Mouse (Mus musculus) adipocyte (in vitro differentiated cells): ENCODE measurements around the gene Tnks1bp1.

Experiments used
- DNase-seq: peaks from one replicate; pipeline ENCODE4 v3.0.0-alpha.2; 2016; ENCODE audit warnings: low spot score

The Tnks1bp1 gene

DNA sequence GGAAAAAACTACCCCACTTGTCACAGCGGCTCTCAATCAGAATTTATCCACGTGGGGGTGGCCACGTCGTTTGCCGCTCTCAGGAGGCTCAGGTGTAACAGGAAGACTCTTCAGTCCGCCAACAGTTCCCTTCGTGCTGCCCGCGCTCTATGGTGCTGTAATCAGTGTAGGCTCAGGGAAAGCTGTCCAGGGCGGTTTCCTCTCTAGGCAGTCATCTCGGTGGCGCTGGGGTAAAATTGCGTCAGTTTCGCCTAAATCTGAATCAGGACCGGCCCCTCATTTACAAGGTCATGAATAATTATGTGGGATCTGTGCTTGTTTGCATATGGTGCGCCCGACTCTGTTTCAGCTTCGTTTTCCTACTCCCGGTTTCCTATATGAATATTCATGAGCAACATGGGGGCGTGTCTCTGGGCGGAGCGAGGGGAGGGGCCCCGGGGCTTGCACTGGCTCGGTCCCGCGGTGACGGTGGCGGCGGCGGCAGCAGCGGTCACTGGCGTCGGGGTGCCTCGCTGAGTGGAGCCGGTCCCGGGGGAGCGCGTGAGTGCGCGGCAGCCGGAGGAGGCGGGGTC is at the start of gene Tnks1bp1:
Tnks1bp1 (plus strand) TSS at position 427 of the 572 bp plus-strand sequence.
- peak; percentile 99 for DNase-seq

DNA sequence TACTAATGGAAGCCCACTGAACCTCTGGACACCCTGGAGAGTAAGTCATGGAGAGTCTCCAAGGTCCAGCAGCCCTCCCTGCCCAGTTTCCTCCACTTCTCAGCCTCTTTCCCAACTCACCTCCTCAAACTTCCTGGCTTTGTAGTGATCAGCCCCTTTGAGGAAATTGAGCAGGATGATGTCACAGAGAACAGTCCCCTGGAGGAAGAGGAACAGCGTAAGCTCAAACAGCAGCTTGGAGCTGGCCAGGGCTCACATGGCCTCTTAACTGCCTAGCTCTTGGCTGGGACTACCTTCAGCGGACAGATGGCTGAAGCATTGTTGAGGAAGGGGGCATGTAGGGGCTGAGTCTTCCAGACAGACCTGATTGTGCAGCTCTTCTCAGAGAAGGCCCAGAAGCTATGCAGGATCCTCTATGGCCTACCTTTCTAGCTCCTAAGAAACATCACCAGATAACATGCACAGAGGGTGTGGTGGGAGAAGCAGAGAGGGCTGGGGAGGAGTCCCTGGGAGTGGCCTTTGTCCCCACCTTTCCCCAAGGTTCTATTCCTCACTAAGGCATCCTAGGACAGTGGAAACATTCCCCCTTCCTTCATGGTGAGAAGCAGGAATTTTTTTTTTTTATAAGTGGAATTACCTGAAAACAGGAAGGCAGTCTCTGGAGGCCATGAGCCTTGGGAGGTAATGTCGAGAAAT is 48.2 kb upstream of the Tnks1bp1 start:
- no peak for DNase-seq

DNA sequence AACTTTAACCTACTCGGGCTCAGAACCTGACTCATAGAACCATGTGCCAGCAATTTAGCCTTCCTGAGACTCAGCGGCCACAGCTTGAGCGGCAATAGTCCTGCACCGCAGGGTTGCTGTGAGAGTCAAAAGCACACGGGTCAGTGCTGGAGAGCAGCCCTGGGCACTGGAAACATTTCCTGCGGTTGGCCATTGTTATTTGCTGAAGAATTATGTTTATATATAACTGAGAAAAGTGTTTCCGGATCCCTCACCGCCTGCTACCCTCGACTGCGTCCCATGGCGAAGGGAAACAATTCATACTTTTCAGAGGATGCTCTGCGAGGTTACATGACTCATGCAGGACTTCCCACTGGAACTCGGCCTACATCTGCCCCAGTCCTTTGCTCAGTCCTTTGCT is 46.3 kb upstream of the Tnks1bp1 start:
- peak; percentile 69 for DNase-seq

DNA sequence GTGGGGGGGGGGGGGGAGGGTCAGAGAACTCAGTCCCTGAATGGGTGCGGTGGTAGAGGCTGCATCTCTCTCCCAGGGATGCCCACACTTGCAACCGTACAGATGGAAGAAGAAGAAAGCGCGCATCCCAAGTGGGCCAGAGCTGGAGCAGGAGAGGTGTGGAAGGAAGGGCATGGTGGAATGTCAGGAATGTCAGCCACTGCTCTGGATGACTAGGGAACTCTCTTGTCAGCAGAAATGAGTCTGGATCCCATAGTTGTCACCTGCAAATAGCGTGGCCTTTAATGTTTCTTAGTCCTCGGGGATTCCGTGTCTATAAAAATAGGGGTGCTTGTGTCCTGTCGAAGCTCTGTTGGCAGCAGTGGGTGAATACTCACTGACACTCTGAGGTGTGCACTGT is 45.2 kb upstream of the Tnks1bp1 start:
- no peak for DNase-seq

DNA sequence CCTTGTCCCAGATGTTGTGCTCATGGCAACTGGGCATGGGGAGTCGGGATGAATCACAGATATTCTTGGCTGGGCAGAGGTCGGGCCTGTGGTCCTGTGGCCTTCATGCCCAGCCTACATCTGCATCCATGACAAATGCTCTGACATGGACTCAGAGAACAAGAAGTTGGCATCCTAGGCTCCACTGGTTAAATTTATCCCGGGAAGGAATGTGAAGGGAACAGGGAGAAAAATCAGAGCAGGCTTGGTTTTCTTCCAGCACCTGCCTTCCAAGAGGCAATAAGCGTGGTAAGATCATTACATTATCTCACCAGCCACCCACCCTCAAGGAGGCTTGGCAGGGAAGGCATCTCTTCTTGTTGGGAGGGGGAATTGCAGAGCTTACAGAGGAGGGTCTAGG is 43.5 kb upstream of the Tnks1bp1 start:
- peak; percentile 33 for DNase-seq

DNA sequence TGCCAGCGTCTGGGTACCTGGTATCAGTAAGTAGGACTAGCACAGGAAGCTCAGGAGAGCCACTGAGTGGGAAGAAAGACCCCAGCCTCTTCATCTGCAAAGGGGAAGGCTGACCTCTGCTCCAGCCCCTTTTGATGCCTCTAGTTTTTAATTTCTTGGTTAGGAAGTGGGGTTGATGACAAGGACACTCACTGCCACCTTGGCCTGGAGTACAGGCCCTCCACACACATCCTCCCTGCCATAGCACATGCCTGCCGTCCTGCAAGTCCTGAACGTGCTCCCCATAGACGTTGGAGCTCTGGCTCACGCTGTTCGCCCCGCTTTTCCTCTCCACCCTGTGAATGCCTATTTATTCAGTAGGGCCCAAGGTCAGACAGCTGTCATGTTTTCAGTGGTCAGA is 41.2 kb upstream of the Tnks1bp1 start:
- DNase-seq: no peak

DNA sequence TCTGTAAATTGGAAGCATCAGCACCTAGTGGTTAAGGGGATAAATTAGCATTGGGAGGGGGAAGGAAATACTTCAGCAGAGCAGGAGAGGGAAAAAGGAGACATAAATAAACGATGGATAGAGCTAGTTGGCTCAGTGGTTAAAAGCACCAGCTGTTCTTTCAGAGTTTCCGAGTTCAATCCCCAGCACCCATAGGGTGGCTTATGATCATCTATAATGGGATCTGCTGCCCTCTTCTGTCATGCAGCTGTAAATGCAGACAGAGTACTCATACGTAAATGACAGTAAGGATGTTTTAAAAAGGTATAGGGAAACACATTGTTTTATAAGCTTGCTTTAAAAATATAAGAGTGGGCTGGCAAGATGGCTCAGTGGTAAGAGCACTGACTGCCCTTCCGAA is 40.1 kb upstream of the Tnks1bp1 start:
- peak; percentile 57 for DNase-seq

DNA sequence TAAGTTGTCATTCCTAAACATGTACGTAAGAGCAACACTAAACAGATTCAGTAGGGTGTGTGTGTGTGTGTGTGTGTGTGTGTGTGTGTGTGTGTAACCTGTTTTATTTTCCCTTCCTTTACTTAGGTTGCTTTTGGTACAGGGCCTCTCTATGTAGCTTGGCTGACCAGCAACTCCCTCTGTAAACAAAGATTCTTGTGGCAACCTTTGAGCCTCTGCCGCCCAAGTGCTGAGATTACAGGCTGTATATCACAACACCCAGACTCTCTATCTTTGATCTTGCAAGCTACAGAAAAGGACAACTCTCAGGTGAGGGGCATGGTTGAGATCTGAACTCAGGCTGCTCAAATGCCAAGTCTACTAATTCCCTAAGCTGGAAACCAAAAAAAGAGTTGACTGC is 38.6 kb upstream of the Tnks1bp1 start:
- DNase-seq: no peak

DNA sequence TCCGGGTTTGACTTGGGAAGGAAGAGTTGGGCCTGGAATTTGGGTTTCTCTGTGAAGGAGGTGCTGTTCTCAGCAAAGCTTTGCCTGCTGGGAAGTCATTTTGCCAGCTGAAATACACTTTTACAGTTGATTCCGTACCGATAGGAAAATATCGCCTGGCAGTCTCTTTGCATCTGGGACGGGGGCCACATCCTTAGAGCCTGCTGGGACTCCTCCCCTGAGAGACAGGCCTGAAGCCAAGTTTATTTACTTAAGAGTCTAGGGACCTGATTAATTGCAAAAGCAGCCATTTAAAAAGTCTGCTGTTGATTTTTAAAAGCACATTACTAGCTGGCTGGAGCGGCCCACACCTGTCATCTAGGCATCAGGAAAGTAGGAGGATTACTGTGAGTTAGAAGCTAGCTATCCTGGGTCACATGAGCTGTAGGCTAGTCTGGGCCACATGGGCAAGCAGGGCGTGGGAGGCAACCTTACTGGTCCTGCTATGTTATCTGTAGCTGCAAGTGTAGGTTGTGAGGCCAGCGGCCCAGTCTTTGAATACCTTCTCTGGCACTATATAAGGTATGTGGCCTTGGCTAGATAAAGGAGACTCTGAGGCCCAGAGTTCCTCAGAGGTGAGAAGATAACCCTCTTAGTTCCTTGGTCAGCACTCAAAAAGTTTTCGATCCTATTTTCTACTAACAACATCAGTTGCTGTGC is 35.8 kb upstream of the Tnks1bp1 start:
- peak; percentile 85 for DNase-seq

DNA sequence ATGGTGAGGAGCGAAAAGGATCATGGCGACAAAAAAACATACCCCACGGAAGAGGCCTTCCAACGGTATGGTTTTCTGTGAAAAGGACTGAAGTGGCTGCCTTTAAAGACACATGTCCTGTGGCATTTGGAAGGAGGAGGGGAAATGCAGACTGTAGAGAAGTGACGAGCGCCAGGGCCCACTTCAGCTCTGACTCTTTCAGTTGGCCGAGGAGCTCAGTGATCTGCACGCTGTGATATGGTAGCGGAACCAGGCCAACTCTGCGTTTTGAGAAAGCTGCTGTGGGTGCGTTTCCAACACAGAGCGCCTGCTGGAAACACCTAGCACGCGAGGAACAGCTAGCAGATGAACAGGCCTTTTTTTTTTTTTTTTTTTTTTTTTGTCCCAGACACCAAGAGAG is 35.1 kb upstream of the Tnks1bp1 start:
- DNase-seq: no peak

DNA sequence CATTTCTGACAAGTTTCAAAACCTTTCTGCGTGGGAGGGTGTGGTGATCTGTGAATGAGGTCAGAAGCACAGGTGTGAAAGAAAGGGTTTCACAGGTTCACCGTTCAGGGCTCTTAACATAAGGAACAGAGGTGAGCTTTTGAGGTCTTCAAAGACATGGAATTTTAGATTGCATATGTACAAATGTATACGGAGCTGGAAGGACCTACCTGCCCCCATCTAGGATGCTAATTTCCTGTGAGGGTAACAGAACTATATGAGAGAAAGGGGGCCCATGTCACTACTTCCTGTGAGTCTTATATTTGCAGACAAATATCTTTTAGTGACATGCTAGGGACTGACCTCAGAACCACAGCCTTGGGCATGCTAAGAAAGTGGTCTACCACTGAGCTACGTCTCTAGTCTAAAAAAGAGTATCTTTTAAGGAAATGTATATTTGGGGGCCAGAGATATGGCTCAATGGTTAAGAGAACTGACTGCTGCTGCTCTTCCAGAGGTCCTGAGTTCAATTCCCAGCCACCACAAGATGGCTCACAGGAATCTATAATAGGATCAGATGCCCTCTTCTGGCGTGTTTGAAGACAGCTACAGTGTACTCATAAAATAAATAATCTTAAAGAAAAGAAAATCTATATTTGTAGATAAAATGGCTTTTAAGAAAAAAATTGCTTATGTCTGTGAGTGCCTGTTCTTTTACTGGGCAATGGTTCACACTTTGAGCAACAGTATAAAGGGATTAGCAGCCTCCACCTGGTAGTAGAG is 33.8 kb upstream of the Tnks1bp1 start:
- DNase-seq: no peak

DNA sequence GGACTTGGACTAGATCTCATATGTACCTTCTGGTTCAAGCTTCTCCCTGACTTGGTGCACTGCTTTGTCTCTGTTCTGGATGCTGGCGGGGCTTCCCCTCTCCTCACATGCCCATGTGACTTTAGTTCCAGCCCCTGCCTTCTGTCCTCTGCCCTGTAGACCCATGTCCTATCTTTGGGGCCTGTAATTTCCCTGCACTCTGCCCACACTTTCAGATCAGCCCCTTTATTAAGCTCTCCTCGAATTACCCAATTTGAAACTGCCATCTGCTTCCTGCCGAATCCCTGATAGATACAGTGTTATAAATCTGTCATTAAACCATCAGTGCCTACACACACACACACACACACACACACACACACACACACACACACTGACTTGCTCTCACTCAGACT is 33.2 kb upstream of the Tnks1bp1 start:
- peak; percentile 71 for DNase-seq

DNA sequence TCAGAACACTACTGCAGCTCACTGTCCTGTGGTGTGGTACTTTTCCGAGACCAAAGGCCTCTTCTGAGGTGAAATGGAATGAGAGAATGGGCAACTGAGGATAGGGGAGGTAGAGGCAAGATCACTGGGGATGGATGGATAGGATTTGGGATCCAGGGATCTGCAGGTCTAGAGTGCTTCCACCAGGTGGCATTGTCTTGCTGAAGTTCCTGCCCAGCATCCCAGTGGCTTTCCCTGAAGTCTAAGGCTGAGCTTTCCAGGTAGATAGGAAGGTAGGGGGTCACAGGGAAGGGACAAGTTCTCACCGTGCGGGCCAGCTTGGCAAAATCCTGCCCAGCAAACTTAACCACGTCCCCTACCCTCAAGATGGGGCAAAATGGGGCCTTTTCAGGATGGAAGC is 25.8 kb upstream of the Tnks1bp1 start:
- DNase-seq: peak; percentile 70

DNA sequence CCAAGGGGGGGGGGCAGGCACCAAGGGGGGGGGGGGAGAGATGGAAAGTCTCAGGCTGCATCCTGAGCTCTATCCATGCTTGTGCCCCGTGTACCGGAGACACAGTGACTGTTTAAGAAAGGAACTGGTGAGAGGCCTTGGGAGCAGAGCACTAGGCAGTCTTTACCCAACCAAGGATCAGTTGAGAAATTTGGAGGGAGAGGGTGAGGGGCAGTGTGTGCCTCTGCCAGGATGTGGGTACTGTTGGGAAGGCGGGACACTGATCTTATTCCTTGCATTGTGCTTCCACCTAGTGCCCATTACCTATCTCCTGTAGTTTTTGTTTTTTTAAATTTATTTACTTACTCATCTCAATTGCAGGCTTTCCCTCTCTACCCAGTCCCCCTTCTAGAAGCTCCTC is 21.6 kb upstream of the Tnks1bp1 start:
- peak; percentile 64 for DNase-seq

DNA sequence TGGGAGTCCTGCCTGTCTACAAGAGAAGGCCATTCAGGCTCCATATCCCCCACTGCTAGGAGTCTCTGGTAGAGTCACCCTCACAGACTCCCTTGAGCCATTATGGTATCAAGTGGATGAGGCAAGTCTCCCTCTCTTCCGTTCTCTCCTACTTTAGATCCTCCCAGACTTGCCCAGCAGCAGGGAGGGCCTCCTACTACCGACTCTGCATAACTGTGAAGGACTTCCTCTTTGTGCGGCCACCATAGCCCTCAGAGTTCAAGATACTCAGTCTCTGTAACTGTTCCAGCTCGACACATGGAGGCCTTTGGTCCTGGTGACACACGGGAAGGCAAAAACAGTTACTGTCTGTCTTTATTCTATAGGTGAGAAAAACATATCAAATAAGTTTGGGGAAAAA is 20.5 kb upstream of the Tnks1bp1 start:
- DNase-seq: no peak

DNA sequence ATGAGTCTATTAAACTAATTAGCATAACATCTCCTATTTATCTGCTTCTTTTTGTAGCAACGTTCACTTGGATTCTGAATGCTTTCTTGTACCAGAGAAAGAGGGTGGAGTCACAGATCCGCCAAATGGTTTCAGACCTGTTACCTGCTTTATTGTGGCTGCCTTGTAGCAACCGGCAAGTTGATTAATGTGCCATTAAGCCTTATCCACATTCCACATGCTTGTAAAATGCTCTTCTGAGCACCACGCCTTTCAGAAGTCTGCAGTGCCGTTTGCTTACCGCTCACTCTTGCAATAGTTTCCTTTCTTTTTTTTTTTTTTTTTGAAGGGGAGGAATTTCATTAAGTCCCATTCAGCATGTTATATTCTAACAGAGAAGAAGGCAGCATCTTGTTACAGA is 17.9 kb upstream of the Tnks1bp1 start:
- no peak for DNase-seq

DNA sequence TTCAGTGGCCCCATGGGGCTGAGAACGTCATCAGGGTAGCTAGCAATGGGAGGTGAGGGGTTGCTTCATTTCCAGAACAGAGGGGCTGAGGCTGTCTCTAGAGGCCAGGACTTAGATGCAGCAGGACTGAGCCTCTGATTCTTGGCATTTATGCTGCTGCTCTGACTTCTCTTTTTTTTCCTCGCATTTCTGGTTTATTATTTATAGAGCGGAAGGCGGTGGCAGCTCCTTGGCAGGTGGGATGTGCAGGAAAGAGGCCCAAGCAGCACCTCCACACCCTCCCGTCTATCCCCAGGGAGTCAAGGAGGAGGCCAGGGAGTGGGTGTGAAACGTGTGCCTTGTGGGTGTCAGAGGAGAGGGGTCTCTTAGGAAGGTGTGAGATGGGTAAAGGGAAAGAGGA is 16.8 kb upstream of the Tnks1bp1 start:
- no peak for DNase-seq

DNA sequence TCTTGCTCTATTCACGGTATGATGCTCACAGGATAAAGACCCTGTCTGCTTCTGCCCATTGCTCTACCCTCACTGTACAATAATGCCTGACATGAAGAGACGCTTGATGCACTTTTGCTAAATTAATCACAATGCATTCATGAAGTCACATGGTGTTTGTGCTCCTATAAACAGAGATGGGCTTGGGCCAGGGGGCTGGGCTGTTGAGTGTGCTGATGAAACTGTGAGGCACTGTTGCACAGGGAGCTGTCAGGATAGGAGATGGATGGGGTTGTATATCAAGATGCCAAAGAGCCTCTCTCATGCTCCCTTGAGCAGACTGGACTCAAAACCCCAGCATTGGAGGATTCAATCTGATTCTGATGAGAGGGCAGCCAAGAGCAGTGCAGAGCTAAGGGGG is 14.7 kb upstream of the Tnks1bp1 start:
- DNase-seq: peak; percentile 88

DNA sequence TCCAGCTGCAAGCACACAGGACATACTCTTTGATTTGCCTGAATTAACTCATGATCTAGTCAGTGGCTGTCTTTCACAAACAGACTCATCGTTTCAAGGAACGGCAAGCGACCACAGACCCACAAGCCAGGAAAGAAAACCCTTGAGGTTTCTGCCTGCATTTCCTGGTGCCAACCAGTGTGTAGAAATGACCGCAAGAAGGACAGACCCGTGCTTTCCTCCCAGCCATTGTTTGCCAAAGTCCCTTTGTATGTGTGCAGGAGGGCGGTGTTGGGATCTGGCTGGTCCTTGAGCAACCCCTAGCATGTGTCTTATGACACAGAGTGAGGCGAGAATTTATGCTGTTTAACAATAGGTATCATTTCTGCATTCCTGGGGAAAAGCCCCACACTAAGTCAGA is 13.7 kb upstream of the Tnks1bp1 start:
- DNase-seq: peak; percentile 54

DNA sequence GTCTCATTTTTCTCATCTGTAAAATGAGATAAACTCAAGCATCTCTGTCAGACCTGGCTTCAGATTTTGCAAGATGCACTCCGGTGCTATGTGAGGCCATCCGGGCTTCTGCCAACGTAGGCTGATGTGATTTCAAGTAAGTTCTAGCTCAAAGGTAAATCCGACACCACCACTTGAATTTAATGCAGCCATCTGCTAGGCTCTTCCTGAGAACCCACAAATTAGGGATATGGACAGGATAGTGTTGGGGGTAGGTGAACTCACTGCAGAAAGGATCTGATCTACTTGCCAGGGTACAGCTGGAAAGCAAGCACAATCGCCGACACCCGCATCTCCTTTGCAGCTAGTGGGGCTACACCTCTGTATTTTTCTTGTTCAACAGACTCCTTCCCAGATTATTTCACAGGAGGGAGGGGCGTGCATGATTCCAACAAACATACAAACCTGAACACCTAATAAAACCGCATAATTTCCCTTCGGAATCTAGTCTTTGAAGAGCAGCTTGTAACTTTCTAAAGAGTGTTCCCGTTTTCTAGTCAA is 11.2 kb upstream of the Tnks1bp1 start:
- DNase-seq: peak; percentile 55

DNA sequence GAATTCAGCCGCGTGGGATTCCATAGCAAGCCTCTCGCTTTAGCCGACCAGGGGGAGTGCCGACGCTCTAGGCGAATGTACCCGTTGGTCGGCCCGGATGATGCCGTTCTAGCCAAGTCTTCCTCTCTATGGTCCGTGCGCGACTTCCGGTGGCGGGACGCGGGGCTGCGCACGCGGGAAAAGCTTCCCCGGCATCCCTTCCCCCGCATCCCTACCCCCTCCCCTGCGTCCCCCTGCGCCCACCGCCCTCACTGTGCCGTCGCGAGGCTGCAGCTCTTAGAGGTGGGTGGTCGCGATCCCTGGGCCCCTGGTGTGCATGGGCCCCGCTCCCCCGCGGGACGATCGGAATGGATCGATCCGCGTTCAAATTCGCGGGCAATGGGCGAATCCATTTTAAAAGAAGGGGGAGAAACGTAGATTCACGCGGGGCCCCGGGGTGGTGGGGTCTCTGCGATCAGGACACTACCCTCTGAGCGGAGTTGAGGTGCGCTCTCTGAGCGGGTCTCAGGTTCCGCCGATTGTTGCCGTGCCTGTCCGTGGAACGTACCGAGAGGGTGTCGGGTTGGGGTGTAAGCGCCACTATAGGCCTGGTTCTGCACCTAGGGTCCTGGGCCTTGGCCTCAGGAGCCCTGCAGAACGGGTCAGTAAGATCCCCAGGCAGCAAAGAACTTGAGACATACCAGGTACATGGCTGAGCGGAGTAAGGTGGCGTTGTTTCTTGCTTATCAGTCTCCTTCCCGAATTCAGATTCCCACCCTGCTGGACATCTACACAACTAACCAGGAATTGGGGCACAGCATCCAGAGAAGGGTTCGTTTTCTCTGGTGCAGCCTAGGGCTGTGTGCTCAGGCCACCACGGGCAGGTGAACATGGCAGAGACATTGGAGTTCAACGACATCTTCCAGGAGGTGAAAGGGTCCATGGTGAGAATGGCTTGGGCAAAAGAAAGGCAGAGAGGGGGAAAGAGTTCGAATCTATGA is 10.5 kb upstream of the Tnks1bp1 start, which contains the start of the genes Ssrp1 and P2rx3:
Ssrp1 (plus strand) TSS at position 188 of the 980 bp plus-strand sequence.
P2rx3 (minus strand) TSS at position 416 of the 980 bp plus-strand sequence.
- DNase-seq: peak; percentile 93
